Mouse (Mus musculus) ES-E14 (cell line): ENCODE measurements at regions not wholly inside any gene's neighbourhood (a gene's known extent, or its start where the extent isn't known, plus 50 kb on each side); places are given as distances from the start of the nearest gene placed in this dataset.
A peak's percentile ranks its signal among the peaks of the same experiment; 100 is the strongest.

ENCODE experiments used
- DNase-seq: peaks from one replicate; pipeline ENCODE4 v3.0.0-alpha.2; 2013; ENCODE audit warnings: low read depth, low spot score
- H3K27ac ChIP-seq: 2 replicates; pipeline ENCODE4 v1.5.1; 2012; ENCODE audit warnings: low read depth, mild to moderate bottlenecking, low read length, moderate library complexity, mixed read lengths; ENCODE audit not compliant: poor library complexity, insufficient read depth, severe bottlenecking
- H3K36me3 ChIP-seq: 2 replicates; pipeline ENCODE4 v1.6.1; 2012; ENCODE audit warnings: mild to moderate bottlenecking, low read length, moderate library complexity, mixed read lengths; ENCODE audit not compliant: control insufficient read depth, poor library complexity, insufficient read depth, severe bottlenecking
- H3K4me1 ChIP-seq, 2 experiments: fragments of 150-350 bp in 1 of 2; sonication (generic) in 1 of 2; 2 replicates each; pipeline ENCODE4 v1.6.1; 2012; ENCODE audit warnings: low read length in 2 of 2, mild to moderate bottlenecking in 1 of 2, mixed read lengths in 1 of 2; ENCODE audit not compliant: control insufficient read depth in 2 of 2, insufficient read depth in 2 of 2, poor library complexity in 1 of 2
- H3K4me3 ChIP-seq, 2 experiments: fragments of 150-350 bp in 1 of 2; sonication (generic) in 1 of 2; 2 replicates each; pipeline ENCODE4 v1.5.1; 2012; ENCODE audit warnings: low read length in 2 of 2, low read depth in 1 of 2, mild to moderate bottlenecking in 1 of 2, mixed read lengths in 1 of 2; ENCODE audit not compliant: insufficient read depth in 1 of 2, poor library complexity in 1 of 2, severe bottlenecking in 1 of 2
- H3K9ac ChIP-seq: 2 replicates; pipeline ENCODE4 v1.6.1; 2012; ENCODE audit warnings: low read depth, mild to moderate bottlenecking, low read length, mixed read lengths; ENCODE audit not compliant: poor library complexity, insufficient read depth, severe bottlenecking
- H3K9me3 ChIP-seq: fragments of 150-350 bp; sonication (generic); 2 replicates; pipeline ENCODE4 v1.6.1; 2012; ENCODE audit warnings: low read depth, mild to moderate bottlenecking, low read length; ENCODE audit not compliant: control insufficient read depth, insufficient read depth
- CHD2 ChIP-seq: IDR thresholded peaks from 2 replicates; pipeline ENCODE4 v1.6.1; 2014; ENCODE audit warnings: mild to moderate bottlenecking, low read depth, low read length, inconsistent platforms
- HCFC1 ChIP-seq: IDR thresholded peaks from 2 replicates; pipeline ENCODE4 v1.6.1; 2012; ENCODE audit warnings: low read length, inconsistent platforms, borderline replicate concordance; ENCODE audit not compliant: insufficient read depth
- MAFK ChIP-seq: IDR thresholded peaks from 2 replicates; pipeline ENCODE4 v1.6.1; 2014; ENCODE audit warnings: mild to moderate bottlenecking, low read depth, low read length, inconsistent platforms; ENCODE audit not compliant: insufficient read depth
- ZC3H11A ChIP-seq: IDR thresholded peaks from 2 replicates; pipeline ENCODE4 v1.6.1; 2012; ENCODE audit warnings: low read depth, mild to moderate bottlenecking, inconsistent platforms, low read length, borderline replicate concordance
- ZNF384 ChIP-seq: IDR thresholded peaks from 2 replicates; pipeline ENCODE4 v1.6.1; 2012; ENCODE audit warnings: low read depth, low read length, inconsistent platforms
- in situ Hi-C, 2 experiments: fragments of 600-800 bp; cut with MboI; formaldehyde crosslinking; loops; one replicate each; pipeline ENCODE4 v1.15.1; 2025; ENCODE audit warnings: low sequenced_read_pairs in 2 of 2, inconsistent platforms in 1 of 2; ENCODE audit not compliant: unreplicated experiment in 2 of 2

DNA sequence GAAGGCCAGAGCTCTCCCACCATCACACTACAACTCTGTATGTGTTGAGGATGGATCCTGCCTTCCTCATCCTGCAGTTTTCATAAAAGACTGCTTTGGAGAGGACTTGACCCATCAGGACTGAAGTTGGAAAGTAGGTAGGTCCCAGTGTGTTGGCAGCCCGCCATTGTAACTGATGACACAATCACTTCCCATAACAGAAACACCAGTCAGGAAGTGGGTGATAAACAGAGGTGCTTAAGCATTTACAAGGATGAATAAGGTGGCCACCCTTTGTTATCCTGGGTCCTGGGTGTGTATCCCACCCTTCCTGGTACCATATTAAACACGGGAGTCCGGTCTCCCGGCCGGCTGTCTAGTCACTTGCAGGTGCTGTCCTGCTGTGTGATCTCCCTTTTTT, 118.3 kb downstream of the Snx10 start:
- in situ Hi-C loops: no loop called here
- TF ChIP-seq MAFK (no peak), CHD2 (no peak), HCFC1 (no peak), ZC3H11A (no peak), ZNF384 (no peak)
- no peak for DNase-seq

DNA sequence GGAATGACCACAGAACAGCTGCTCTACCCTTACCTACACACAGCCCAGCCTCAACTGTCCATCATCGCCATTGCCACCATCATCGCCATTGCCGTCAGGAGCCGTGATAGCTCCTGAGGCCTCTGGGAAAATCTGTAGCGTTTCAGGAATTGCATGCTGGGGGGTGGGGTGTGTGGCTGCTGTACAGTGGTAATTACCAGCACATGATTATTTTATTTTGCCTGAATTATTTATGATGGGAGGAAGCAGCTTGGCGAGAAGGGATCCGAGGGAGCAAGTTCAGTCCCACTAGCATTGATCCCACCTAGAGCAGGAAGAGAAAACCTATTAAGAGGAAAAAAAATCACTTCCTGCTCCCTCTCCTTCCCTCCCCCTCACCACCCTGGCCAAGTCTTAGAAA, 125.1 kb downstream of the Snx10 start:
- in situ Hi-C loops: no loop called here

More for the DNA sequence above, 118.3 kb downstream of the Snx10 start:
- Histone ChIP-seq H3K4me1 (no peaks in the 10 kb centered on the region), H3K27ac (no peak overlapping the region), H3K4me3 (no peak overlapping the region), H3K9me3 (no peaks in the 10 kb centered on the region), H3K9ac (no peak overlapping the region), H3K36me3 (no peaks in the 10 kb centered on the region)

DNA sequence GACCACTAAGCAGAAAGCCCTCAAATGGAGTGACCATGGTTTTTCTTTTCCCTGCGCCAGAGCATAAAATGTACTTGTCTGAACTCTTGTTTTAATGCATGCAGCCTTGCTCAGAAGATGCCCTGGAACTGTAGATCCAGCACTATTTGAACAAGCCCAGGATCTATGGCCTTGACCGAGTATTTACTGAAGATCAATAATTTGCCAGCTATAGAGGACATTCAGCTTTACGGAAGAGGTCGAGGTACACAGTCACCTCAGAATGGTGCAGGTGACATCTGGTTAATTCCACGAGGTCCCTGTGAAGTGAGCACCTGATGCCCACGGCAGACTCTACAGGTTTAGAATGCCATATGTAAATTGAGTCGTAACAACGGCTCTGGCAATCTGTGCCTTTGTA, 130.1 kb downstream of the Snx10 start:
- H3K4me3 ChIP-seq: no peak overlapping the region
- no peak for DNase-seq
- no peaks in the 10 kb centered on the region for H3K36me3 ChIP-seq
- in situ Hi-C loops: no loop called here
- no peaks in the 10 kb centered on the region for H3K9me3 ChIP-seq
- TF ChIP-seq HCFC1 (no peak), CHD2 (no peak)
- no peak overlapping the region for H3K27ac ChIP-seq
- H3K9ac ChIP-seq: no peak overlapping the region
- peaks cover 0 to 3% of the 10 kb centered on the region in 2 experiments; a peak in 1 of 4 replicates for H3K4me1 ChIP-seq

More for the DNA sequence above, 125.1 kb downstream of the Snx10 start:
- Histone ChIP-seq H3K4me1 (no peaks in the 10 kb centered on the region), H3K36me3 (no peaks in the 10 kb centered on the region), H3K9me3 (no peaks in the 10 kb centered on the region), H3K4me3 (no peak overlapping the region), H3K27ac (no peak overlapping the region), H3K9ac (no peak overlapping the region)
- TF ChIP-seq CHD2 (no peak), ZNF384 (no peak), MAFK (no peak), HCFC1 (no peak), ZC3H11A (no peak)
- no peak for DNase-seq

DNA sequence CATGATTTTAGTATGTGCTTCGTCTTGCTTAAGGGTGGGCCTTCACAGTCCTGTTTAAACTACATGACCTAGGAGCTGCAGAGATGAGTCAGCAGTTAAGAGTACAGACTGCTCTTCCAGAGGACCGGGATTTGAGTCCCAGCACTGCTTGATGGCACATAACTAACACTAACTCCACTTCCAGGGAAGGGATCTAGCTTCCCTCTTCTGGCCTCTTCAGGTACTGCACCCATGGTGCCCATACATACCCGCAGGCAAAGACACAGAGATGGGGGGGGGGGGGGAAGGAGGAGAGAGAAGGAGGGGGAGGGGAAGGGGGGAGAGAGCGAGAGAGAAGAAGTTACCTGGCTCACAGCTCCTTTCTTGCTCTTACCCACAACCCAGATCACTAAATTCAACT, 131.3 kb downstream of the Snx10 start:
- no peak overlapping the region for H3K27ac ChIP-seq
- TF ChIP-seq MAFK (0 out of 2 replicates have a peak, but pooled peaks have one; percentile 26), HCFC1 (no peak)
- H3K4me1 ChIP-seq: peaks cover 0 to 3% of the 10 kb centered on the region in 2 experiments; a peak in 1 of 4 replicates
- H3K36me3 ChIP-seq: no peaks in the 10 kb centered on the region
- DNase-seq: peak; percentile 44
- in situ Hi-C loops: no loop called here
- no peaks in the 10 kb centered on the region for H3K9me3 ChIP-seq
- H3K9ac ChIP-seq: no peak overlapping the region
- no peak overlapping the region for H3K4me3 ChIP-seq

DNA sequence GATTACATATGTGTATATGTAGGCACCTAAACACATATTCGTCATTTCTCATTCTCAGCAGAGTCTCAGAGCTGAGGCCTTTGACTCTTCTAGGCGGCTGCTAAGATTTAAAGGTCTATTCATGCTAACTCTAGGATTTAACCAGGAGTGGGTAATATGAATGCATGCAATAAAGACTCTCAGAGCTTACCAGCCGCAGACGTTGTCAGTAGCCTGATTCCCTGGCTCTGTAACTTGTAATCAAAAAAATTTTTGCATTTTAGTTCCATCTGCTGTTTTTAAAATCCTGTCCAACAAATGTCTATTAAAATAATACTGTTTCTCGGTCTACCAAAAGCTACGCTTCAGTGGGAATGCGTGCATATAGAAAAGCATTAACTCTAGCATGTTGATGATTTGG, 132.4 kb downstream of the Snx10 start:
- no peak for TF ChIP-seq MAFK
- no peak for TF ChIP-seq ZNF384
- TF ChIP-seq HCFC1: no peak
- TF ChIP-seq CHD2: no peak
- TF ChIP-seq ZC3H11A: no peak
- H3K4me1 ChIP-seq: peaks cover 0 to 3% of the 10 kb centered on the region in 2 experiments; a peak in 1 of 4 replicates
- no peak overlapping the region for H3K9ac ChIP-seq
- in situ Hi-C loops: no loop called here
- H3K27ac ChIP-seq: no peak overlapping the region
- H3K9me3 ChIP-seq: no peaks in the 10 kb centered on the region
- no peak overlapping the region for H3K4me3 ChIP-seq
- no peak for DNase-seq
- no peaks in the 10 kb centered on the region for H3K36me3 ChIP-seq
